Mouse (Mus musculus) large intestine, adult 2 months (tissue): ENCODE data around the gene Slc17a7. TPM values are rescaled to one million over a fixed set of nuclear protein-coding genes. Genes with fewer than 3 reads are reported as not detected.
"Not testable (repeated sequence)": the region's sequence is repeated elsewhere in the genome, so short reads cannot be mapped to it uniquely, and the experiment has no call there.

Experiments
- DNase-seq: peaks from one replicate; pipeline ENCODE4 v3.0.0-alpha.2; 2012; ENCODE audit warnings: low read depth, low spot score
- WGBS: fragments of 180-500 bp; shearing (Covaris S2); methylation state at CpG from one replicate; pipeline ENCODE4 v1.1.7; 2018; 5-methylcytosine and 5-hydroxymethylcytosine counted together
- polyA plus RNA-seq: library from polyadenylated mRNA; depleted of rRNA; stranded (reverse); fragments of >200 nt; gene quantifications from 2 replicates; pipeline ENCODE4 v1.2.3, GENCODE M21; 2012

The Slc17a7 gene
- polyA plus RNA-seq, 1 experiment: 0.11 TPM

DNA sequence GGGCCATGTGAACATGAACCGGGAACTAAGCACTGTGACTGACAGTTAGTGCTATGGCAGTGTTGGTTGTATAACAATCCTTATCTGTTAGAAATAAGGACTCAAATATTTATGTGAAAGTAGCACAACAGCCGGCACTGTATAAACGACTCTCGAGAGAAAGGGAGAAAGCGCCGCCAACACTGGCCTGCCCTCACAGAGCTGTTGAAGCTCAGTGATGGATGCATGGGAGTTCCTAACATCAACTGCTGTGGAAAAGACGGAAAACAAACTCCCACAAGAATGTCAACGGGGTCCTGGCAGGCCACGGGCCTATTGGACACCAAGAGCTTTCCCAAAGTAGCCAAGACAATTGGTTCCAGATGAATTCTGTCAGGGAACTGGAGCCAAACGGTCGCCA is 12.4 kb upstream of the Slc17a7 start:
- WGBS: 63% methylated on average over 11 of the region's 11 CpGs
- DNase-seq: no peak

DNA sequence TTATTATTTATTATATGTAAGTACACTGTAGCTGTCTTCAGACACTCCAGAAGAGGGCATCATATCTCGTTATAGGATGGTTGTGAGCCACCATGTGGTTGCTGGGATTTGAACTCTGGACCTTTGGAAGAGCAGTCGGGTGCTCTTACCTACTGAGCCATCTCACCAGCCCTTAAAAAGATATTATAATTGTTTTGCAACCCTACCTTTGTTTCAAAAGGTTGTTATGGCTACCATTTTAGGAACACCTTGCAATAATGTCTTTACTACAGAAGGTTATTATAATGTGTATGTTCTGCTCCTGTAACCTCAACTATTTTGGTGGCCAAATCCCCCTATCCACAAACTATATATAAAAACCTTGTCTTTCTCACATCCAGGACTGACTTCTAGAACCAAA is 10.7 kb upstream of the Slc17a7 start:
- DNase-seq: not testable (repeated sequence)
- 57% methylated on average over 2 of the region's 2 CpGs for WGBS

DNA sequence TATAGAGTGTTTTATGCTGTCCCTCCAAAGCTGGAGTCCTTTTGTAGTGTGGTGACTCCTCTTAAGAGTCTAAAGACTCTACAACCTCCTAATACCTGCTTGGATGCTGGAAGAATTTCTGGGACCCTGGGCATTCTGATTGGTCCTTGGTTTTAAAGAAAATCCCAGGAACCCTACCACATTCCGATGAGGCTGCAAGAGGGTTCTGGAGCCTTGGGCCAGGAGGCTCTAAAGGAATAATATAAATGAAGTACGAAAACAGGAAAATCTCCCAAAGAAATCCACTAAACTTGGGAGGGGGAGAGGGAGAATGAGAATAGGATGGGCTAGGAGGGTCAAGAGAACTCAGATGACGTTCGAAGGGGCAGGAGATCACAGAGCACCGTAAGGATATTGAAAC is 10.2 kb upstream of the Slc17a7 start:
- DNase-seq: no peak
- WGBS: under 1% methylated on average over 5 of the region's 5 CpGs

DNA sequence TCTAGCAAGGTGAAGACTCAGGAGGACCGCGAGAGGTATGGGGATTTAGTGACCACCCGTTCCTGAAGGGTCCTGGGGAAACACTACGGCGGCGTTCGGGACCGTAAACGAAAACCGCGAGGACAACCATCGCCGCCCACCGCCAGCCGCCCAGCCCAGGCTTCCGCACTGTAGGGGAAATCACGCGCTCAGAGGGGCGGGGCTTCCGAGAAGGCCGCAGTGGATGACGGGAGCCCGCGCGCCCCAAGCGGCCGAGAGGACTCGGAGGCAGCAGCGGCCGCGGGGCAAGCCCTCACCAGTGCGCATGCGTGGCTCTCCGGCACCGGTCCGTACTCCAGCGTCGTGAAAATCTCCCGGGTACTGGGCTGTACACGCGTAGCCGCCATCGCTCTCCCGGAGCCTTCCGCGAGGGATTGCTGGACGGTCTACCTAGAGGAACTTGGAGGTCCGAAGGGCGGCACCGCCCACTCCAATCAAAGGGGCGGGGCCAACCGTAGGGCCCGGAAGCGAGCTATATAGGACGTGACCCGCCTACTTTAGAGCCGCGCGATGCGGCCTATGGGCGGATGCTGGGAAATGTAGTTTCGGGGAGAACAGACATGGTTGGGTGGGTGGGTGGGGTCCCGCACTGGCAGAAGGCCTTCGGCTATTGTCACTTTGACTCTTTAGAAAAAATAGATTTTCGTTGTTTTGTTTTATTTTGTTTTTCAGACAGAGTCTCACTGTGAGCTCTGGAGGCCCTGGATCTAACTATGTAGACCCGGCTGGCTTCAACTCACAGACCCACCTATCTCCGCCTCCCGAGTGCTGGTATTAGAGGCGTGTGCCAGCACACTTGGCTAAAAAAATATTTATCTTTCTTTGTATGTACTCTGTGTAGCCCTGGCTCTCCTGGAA is 9.4 kb upstream of the Slc17a7 start, which contains the start of the genes Pih1d1 and Aldh16a1:
TSS of gene Pih1d1 (plus strand) at position 208 of the 897 bp plus-strand sequence.
TSS of gene Aldh16a1 (minus strand) at position 489 of the 897 bp plus-strand sequence.
- under 1% methylated on average over 69 of the region's 69 CpGs for WGBS
- DNase-seq: peak; percentile 83

DNA sequence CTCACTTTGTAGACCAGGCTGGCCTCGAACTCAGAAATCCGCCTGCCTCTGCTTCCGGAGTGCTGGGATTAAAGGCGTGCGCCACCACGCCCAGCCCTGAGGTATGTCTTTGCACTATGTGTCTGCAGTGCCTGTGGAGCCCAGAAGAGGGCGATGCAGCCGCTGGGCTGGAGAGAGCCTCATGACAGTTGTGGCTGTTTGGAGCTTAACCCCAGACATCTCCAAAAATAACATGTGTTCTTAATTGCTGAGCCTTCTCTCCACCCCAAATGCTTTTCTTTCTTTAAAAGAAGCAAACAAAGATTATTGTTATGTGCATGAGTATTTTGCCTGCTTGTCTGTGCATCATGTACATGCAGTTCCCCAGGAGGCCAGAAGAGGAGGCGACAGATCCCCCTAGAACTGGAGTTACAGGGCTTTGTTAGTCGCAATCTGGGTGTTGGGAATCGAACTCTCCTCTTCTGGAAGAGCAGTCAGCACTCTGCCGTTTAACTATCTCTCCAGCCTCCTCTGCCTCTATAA is 8.7 kb upstream of the Slc17a7 start:
- no peak for DNase-seq
- WGBS: 52% methylated on average over 12 of the region's 12 CpGs

DNA sequence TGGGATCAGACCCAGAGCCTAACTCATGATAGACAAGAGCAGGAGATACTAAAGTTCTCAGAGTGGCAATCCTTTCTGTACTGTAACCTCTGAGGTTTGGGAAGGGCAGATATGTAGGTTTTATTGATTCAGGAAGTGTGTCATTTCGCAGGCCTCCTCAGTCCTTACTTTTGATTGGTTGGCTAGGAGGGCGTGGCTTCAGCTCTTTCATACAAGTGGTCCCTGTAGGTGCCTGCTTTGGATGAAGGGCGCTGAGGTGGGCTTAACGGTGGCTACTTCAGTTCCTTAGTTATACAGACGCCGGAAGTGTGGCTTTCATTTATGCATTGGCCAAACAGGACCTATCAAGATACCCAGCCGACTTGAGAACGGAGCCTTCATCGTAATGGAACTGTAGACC is 8.2 kb upstream of the Slc17a7 start:
- WGBS: 78% methylated on average over 9 of the region's 9 CpGs
- DNase-seq: no peak

DNA sequence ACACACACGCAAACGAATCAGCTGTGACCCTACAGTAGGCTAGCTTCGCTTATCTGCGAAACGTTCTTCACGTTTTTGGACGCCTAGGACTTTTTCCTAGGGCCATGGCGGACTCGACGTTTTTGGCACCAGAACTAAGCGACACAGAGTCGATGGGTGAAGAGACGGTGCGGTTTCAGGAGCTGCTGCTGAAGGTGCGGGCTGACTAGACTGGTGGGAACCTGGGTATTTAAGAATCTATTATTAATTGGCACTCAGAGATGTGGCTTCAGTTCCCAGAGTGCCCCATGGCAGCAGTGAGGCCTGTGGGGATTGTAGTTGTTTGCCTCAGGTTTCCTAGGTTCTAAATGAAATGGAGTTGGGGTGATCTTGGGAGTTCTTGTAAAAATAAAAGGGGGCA is 7.5 kb upstream of the Slc17a7 start:
- no peak for DNase-seq
- 95% methylated on average over 15 of the region's 15 CpGs for WGBS

DNA sequence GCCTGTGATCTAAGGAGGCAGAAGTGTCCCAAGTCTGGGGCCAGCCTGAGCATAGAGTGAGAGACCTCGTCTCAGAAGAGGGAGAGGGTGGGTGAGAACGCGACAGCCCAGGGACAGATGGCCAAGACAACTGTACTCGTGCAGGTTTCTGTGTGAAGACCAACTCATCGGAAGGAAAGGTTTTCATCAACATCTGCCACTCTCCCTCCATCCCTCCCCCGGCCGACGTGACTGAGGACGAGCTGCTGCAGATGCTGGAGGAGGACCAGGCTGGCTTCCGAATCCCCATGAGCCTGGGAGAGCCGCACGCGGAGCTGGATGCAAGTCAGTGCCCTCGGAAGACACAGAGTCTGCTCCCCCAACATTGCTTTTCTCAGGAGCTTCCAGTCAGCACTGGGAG is 6.3 kb upstream of the Slc17a7 start:
- WGBS: 88% methylated on average over 14 of the region's 14 CpGs
- no peak for DNase-seq

DNA sequence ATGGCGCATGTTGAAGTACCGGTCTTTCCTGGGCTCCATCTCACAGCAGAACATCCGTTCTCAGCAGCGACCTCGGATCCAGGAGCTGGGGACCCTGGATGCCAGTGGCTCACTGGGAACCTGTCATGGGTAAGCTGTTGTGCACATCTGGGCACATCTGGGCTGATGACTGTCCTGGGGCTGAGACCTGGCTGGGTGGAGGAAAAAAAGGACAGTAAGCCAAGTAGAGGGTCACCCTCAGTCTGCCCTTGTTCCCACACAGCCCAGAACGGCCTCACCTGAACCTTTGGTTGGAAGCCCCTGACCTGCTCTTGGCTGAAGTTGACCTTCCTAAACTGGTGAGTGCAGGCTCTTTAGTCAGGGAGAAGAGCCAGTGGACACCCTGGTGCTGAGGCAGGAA is 4.8 kb upstream of the Slc17a7 start:
- 91% methylated on average over 6 of the region's 6 CpGs for WGBS

DNA sequence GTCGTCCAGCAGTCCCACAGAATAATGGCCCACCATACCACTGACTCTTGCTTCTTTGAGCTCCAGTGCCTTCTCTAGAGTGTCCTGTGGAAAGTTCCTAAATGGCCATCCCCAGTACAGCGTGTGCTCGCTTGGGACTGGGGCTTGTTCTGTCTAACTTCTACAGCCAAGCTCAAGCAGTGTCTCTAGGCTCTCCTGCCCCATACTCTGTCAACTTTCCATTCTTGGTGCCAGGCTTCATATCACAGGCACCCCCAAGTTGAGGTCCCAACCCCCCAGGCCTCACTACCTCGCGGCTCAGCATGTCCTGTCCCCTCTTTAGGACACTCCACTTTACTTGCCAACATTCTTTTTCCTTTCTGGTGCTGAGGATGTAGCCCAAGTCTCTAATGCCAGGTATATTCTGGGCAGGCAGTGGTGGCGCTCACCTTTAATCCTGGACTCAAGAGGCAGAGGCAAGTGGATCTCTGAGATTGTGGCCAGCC is 3.4 kb upstream of the Slc17a7 start:
- DNase-seq: no peak
- 91% methylated on average over 6 of the region's 6 CpGs for WGBS

More for the DNA sequence above, 4.8 kb upstream of the Slc17a7 start:
- DNase-seq: no peak

DNA sequence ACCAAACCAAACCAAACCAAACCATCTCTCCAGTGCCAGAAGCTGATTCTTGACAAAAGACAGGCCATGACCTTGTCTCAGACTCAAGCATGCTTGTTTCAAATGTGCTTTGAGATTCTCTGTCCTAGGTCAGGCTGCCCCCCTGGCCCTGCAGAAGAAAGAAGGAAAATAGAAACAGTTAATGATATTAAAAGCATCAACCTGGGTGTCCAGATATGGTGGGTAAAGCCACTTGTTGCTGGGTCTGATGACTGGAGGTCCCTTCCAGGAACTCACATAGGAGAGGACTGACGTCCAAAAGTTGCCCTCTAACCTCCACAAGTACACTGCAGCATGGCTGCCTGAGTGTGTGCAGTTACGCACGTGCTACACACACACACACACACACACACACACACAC is 2.9 kb upstream of the Slc17a7 start:
- 88% methylated on average over 3 of the region's 3 CpGs for WGBS
- no peak for DNase-seq

DNA sequence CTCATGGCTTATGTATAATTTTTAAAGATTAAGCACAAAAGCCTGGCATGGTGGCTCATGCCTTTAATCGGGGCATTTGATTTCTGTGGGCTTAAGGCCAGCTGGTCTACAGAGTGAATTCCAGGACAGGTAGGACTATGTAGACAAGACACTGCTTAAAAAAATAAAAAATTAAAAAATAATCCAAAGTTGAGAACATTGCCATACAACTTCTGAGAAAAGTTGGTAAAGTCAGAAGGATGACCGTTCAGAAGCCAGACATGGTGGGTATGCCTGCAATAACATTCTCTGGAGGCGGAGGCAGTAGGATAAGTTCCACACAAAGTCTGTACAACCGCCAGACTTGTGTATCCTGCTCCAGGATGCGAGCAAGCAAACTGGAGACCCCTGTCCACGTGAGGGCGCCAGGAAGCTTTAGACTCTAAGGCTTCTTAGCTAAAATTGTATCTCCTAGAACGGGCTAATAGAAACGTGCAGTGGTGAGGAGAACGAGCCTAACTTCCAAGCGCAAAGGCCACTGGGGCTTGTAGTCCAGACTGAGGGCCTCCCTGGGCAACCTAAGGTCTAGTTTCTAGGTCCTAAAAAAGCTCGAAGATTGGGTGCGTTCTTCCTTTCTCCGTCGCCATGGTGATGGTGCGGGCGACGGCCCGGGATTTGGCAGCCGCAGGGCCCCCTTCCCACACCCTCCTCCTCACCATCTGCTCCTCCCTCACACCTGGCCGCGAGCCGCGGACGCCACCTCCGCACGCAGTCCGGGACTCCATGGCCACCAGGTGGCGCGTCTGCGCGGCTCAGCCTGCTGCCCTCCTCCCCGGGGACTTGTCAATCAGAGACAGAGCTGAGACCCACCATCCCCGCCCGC is 1.9 kb upstream of the Slc17a7 start:
- DNase-seq: peak; percentile 44
- 4% methylated on average over 35 of the region's 35 CpGs for WGBS

DNA sequence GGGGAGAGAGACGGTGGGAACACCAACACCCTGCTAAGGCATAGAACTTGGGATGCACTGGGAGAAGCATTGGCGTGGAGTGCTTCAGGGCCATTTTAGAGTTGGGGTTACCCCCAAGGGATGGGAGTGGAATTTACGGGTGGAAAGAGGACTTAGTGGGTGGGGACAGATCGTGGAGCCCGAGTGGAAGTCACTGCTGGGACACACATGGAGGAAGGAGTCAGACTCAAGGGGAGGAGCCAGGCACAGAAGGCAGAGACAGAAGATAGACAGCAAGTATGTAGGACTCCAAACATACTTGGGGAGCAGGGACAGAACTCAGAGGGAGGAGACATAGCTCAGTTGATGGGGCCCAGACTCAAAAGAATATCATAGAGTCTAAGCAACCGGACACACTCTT is 1.2 kb upstream of the Slc17a7 start:
- DNase-seq: no peak
- whole genome bisulfite sequencing: 24% methylated on average over 6 of the region's 6 CpGs

DNA sequence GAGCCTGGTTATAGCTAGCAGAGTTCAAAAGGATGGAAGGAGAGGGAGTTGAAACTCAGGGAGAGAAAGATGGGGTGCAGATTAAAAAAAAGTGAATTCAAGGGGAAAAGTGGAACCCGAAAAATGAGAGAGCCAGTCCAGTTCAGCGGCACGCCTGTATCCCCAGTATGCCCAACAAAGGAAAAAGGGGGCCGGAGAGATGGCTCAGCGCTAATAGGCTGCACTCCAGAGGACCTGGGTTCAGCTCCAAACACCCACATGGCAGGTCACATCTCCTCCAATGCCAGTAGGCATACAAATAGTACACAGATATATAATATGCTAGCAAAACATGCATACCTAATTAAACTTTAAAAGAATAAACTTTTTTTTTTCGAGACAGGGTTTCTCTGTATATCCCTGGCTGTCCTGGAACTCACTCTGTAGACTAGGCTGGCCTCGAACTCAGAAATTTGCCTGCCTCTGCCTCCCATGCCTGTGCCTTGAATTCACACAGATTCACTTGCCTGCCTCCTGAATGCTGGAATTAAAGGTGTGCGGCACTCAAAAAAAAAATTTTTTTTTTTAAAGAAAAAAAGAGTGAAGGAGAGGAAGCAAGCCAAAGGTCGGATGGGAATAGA is 643 bp upstream of the Slc17a7 start:
- WGBS: 69% methylated on average over 9 of the region's 9 CpGs
- no peak for DNase-seq

DNA sequence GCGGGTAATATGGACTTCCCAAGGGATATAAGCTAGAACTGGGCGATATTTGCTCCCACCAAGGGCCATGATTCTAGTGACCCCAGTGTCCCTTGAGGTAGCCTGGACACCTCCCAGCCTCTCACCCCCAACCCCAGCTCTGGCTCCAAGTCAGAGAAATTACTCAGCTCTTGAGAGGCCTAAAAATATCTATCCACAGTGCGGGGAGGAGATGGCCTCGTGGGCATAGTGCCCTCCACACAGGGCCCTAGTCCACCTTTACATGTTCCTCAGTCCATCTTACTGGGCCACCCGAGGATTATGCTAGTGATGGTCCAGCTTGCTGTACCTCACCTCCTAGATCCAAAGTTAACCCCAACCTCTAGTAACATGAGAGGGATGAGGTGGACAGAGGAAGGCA is 1.1 kb downstream of the Slc17a7 start:
- DNase-seq: no peak
- 68% methylated on average over 5 of the region's 5 CpGs for WGBS

DNA sequence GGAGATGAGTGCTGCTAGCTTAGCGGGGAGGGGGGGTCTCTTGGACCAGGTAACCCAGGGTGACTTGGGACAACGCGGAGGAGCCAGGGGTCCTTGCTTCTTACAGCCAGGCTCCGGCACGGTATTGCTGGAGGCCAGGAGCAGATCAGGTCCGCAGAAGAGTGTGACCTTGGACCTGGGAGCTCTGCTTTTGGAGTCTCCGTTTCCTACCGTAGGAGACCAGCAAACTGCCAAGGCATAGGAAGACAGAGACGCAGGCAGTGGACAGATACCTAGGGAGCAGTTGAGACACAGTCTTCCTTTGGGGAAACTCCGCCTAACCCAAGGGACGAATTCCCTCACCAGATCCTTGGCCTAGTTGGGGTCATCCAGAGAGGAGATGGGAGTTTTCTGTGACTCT is 2.0 kb downstream of the Slc17a7 start:
- 63% methylated on average over 11 of the region's 11 CpGs for WGBS
- no peak for DNase-seq

DNA sequence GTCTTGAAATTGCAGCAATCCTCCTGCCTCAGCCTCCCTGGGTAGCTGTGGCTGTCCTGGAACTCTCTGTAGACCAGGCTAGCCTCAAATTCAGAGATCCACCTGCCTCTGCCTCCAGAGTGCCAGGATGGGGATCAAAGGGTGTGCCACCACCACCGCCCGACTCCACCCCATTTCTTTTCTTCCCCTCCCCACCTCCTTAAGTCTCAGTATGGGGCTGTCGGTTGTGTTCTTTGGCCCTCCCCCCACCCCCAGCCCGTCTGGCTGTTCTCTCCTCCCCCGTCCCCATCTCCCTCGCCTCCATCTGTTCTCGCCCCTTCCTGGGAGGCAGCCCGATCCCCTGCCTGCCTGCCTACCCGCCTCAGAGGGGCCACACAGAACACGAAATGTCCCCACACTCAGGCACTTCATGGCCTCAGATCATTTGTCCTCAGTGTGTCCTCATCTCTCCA is 3.2 kb downstream of the Slc17a7 start:
- no peak for DNase-seq
- 35% methylated on average over 10 of the region's 10 CpGs for WGBS

DNA sequence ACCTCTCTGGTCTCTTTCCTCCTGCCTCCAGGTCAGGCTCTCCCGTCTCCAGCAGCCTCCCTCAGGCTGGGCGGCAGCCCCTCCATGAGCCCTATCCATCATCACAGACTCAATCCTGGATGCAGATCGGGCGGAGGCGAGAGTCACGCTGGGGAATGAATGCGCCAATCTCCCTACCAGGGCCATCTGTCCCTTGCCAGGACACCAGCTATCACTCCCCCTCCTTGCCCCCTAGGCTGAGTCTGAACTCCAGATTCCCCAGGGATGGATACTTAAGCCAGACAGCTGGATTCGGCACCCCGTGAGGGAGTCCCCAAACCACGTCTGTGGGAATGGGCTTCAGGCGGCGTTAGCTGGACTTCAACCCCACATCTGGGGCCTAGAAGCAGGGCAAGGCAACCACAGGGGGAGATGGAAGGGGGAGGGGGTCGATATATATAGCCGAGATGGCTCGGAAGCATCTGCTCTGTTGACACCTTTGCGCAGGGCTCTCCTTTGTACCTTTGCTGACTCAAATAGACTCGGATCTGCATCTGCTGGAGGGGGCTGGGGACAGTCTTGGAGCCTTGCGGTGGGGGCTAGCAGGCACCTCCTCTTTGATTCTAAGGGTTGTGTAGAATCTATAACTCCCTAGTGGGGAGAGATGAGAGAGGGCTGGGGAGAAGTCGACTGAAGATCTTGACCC is 4.2 kb downstream of the Slc17a7 start:
- DNase-seq: no peak
- 11% methylated on average over 19 of the region's 19 CpGs for WGBS

DNA sequence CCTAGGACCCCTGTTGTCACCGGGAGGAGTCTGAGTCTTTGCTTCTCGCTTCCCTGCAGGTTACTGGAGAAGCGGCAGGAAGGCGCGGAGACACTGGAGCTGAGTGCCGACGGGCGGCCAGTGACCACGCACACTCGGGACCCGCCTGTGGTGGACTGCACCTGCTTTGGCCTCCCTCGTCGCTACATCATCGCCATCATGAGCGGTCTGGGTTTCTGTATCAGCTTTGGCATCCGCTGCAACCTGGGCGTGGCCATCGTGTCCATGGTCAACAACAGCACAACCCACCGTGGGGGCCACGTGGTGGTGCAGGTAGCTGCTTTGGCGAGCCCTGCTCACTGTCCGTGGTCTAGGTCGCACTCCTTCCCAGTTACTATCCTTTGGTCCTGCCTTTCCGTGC is 4.9 kb downstream of the Slc17a7 start:
- no peak for DNase-seq
- WGBS: 10% methylated on average over 24 of the region's 24 CpGs
